Mouse (Mus musculus) hindbrain, embryonic 10.5 days (tissue): ENCODE measurements around the gene Tent5c. TPM values are rescaled to one million over a fixed set of nuclear protein-coding genes. Genes with fewer than 3 reads are reported as not detected.

Experiments used
- DNase-seq: peaks from one replicate; pipeline ENCODE4 v3.0.0-alpha.2; 2017; ENCODE audit warnings: low spot score
- H3K27ac ChIP-seq: fragments of 300-500 bp; sonication (generic); 2 replicates; pipeline ENCODE4 v1.5.1; 2016; ENCODE audit warnings: mild to moderate bottlenecking, moderate library complexity
- H3K27me3 ChIP-seq: fragments of 300-500 bp; sonication (generic); 2 replicates; pipeline ENCODE4 v1.6.1; 2016; ENCODE audit warnings: mild to moderate bottlenecking; ENCODE audit not compliant: poor library complexity, insufficient read depth, severe bottlenecking
- H3K36me3 ChIP-seq: fragments of 300-500 bp; sonication (generic); 2 replicates; pipeline ENCODE4 v1.6.1; 2016; ENCODE audit warnings: mild to moderate bottlenecking, moderate library complexity
- H3K4me1 ChIP-seq: fragments of 300-500 bp; sonication (generic); replicated peaks from 2 replicates; pipeline ENCODE4 v1.6.1; 2016; ENCODE audit warnings: mild to moderate bottlenecking
- H3K4me3 ChIP-seq: fragments of 300-500 bp; sonication (generic); 2 replicates; pipeline ENCODE4 v1.5.1; 2016; ENCODE audit warnings: mild to moderate bottlenecking, moderate library complexity
- H3K9me3 ChIP-seq: fragments of 300-500 bp; sonication (generic); 2 replicates; pipeline ENCODE4 v1.6.1; 2016; ENCODE audit warnings: mild to moderate bottlenecking, moderate library complexity
- WGBS: fragments of 180-500 bp; shearing (Covaris S2); methylation state at CpG from one replicate; pipeline ENCODE4 v1.1.7; 2016; 5-methylcytosine and 5-hydroxymethylcytosine counted together
- polyA plus RNA-seq: library from polyadenylated mRNA; unstranded; fragments of >200 nt; fragmentation: Nextera tagmentation; extraction: Ambion mirVana; gene quantifications from 2 replicates; pipeline ENCODE4 v1.2.1, GENCODE M21; 2016

Gene Tent5c
- polyA plus RNA-seq, 1 experiment from 2014 or later: 2.2 TPM

- no peak overlapping the region for H3K27ac ChIP-seq
- H3K27me3 ChIP-seq: peaks cover 33% of the 10 kb centered on the region
- no peaks in the 10 kb centered on the region for H3K36me3 ChIP-seq
- no peak overlapping the region for H3K4me3 ChIP-seq
- peaks cover 21% of the 10 kb centered on the region for H3K4me1 ChIP-seq
- no peak for DNase-seq
- 67% methylated on average over 7 of the region's 7 CpGs for WGBS
- no peaks in the 10 kb centered on the region for H3K9me3 ChIP-seq
Observed at GRCm38 (mm10) chr3:100482324-100482911, 6.7 kb downstream of the Tent5c start.

GRCm38 (mm10) chr3:100480251-100481005 lies 8.7 kb downstream of the Tent5c start:
- peaks cover 13% of the 10 kb centered on the region for H3K27me3 ChIP-seq
- no peak for DNase-seq
- no peak overlapping the region for H3K4me3 ChIP-seq
- no peak overlapping the region for H3K27ac ChIP-seq
- WGBS: 86% methylated on average over 7 of the region's 7 CpGs
- no peaks in the 10 kb centered on the region for H3K9me3 ChIP-seq
- H3K4me1 ChIP-seq: peaks cover 16% of the 10 kb centered on the region
- H3K36me3 ChIP-seq: no peaks in the 10 kb centered on the region

GRCm38 (mm10) chr3:100474950-100475472 lies 14.1 kb downstream of the Tent5c start:
- 0 out of 2 replicates have a peak, but pooled peaks cover 2% of the 10 kb centered on the region for H3K9me3 ChIP-seq
- 41% methylated on average over 8 of the region's 8 CpGs for WGBS

GRCm38 (mm10) chr3:100474536-100474935 lies 14.6 kb downstream of the Tent5c start:
- Histone ChIP-seq H3K36me3 (peaks cover 6% of the 10 kb centered on the region), H3K9me3 (0 out of 2 replicates have a peak, but pooled peaks cover 2% of the 10 kb centered on the region), H3K4me1 (peaks cover 38% of the 10 kb centered on the region), H3K27ac (peak overlapping the region; percentile 75), H3K4me3 (no peak overlapping the region), H3K27me3 (no peaks in the 10 kb centered on the region)
- DNase-seq: peak; percentile 40
- 35% methylated on average over 7 of the region's 7 CpGs for WGBS

More at GRCm38 (mm10) chr3:100474950-100475472, 14.1 kb downstream of the Tent5c start:
- no peak overlapping the region for H3K4me3 ChIP-seq
- peaks cover 33% of the 10 kb centered on the region for H3K4me1 ChIP-seq
- no peak for DNase-seq
- H3K36me3 ChIP-seq: peaks cover 6% of the 10 kb centered on the region
- H3K27ac ChIP-seq: peak overlapping the region; percentile 75
- H3K27me3 ChIP-seq: no peaks in the 10 kb centered on the region

- peak overlapping the region; percentile 75; the same call in 1 of the 2 replicates for H3K27ac ChIP-seq
- peaks cover 36% of the 10 kb centered on the region for H3K4me1 ChIP-seq
- DNase-seq: no peak
- H3K9me3 ChIP-seq: 0 out of 2 replicates have a peak, but pooled peaks cover 2% of the 10 kb centered on the region
- H3K4me3 ChIP-seq: no peak overlapping the region
- no peaks in the 10 kb centered on the region for H3K27me3 ChIP-seq
- 91% methylated on average over 21 of the region's 21 CpGs for WGBS
- peaks cover 6% of the 10 kb centered on the region for H3K36me3 ChIP-seq
Observed at GRCm38 (mm10) chr3:100473146-100473545, 16.0 kb downstream of the Tent5c start.

GRCm38 (mm10) chr3:100470902-100471301 lies 18.2 kb downstream of the Tent5c start:
- H3K27ac ChIP-seq: no peak overlapping the region
- no peak overlapping the region for H3K4me3 ChIP-seq
- whole genome bisulfite sequencing: 70% methylated on average over 3 of the region's 3 CpGs
- H3K27me3 ChIP-seq: no peaks in the 10 kb centered on the region
- peaks cover 36% of the 10 kb centered on the region for H3K4me1 ChIP-seq
- 0 out of 2 replicates have a peak, but pooled peaks cover 2% of the 10 kb centered on the region for H3K9me3 ChIP-seq
- H3K36me3 ChIP-seq: peaks cover 6% of the 10 kb centered on the region
- no peak for DNase-seq

- WGBS: 83% methylated on average over 3 of the region's 3 CpGs
- H3K9me3 ChIP-seq: 0 out of 2 replicates have a peak, but pooled peaks cover 2% of the 10 kb centered on the region
- peaks cover 31% of the 10 kb centered on the region for H3K4me1 ChIP-seq
- H3K4me3 ChIP-seq: no peak overlapping the region
- no peaks in the 10 kb centered on the region for H3K27me3 ChIP-seq
- H3K36me3 ChIP-seq: peaks cover 6% of the 10 kb centered on the region
- H3K27ac ChIP-seq: no peak overlapping the region
- no peak for DNase-seq
Observed at GRCm38 (mm10) chr3:100470101-100470500, 19.0 kb downstream of the Tent5c start.

GRCm38 (mm10) chr3:100466551-100466950 lies 22.6 kb downstream of the Tent5c start:
- Histone ChIP-seq H3K27ac (no peak overlapping the region), H3K36me3 (no peaks in the 10 kb centered on the region), H3K4me3 (no peak overlapping the region), H3K9me3 (no peaks in the 10 kb centered on the region), H3K27me3 (no peaks in the 10 kb centered on the region), H3K4me1 (peaks cover 33% of the 10 kb centered on the region)
- WGBS: 87% methylated on average over 4 of the region's 4 CpGs
- no peak for DNase-seq

- WGBS: 91% methylated on average over 5 of the region's 5 CpGs
- Histone ChIP-seq H3K36me3 (no peaks in the 10 kb centered on the region), H3K4me1 (peaks cover 26% of the 10 kb centered on the region), H3K27me3 (no peaks in the 10 kb centered on the region), H3K27ac (no peak overlapping the region), H3K4me3 (no peak overlapping the region), H3K9me3 (no peaks in the 10 kb centered on the region)
- DNase-seq: no peak
Observed at GRCm38 (mm10) chr3:100464596-100464995, 24.5 kb downstream of the Tent5c start.

- Histone ChIP-seq H3K36me3 (no peaks in the 10 kb centered on the region), H3K27me3 (no peaks in the 10 kb centered on the region), H3K4me3 (no peak overlapping the region), H3K9me3 (no peaks in the 10 kb centered on the region), H3K27ac (0 out of 2 replicates have a peak overlapping the region, but pooled peaks have one; percentile 70), H3K4me1 (peaks cover 22% of the 10 kb centered on the region)
- no peak for DNase-seq
- WGBS: 67% methylated on average over 2 of the region's 2 CpGs
Observed at GRCm38 (mm10) chr3:100463959-100464265, 25.2 kb downstream of the Tent5c start.

- H3K27me3 ChIP-seq: no peaks in the 10 kb centered on the region
- 25% methylated on average over 12 of the region's 12 CpGs for WGBS
- no peak overlapping the region for H3K4me3 ChIP-seq
- no peaks in the 10 kb centered on the region for H3K36me3 ChIP-seq
- peak; percentile 22 for DNase-seq
- peak overlapping the region; percentile 70 for H3K27ac ChIP-seq
- peaks cover 22% of the 10 kb centered on the region for H3K4me1 ChIP-seq
- no peaks in the 10 kb centered on the region for H3K9me3 ChIP-seq
Observed at GRCm38 (mm10) chr3:100463160-100463958, 25.8 kb downstream of the Tent5c start.

- Histone ChIP-seq H3K4me3 (no peak overlapping the region), H3K27ac (peak overlapping the region; percentile 70), H3K36me3 (no peaks in the 10 kb centered on the region), H3K27me3 (no peaks in the 10 kb centered on the region), H3K4me1 (peaks cover 22% of the 10 kb centered on the region), H3K9me3 (no peaks in the 10 kb centered on the region)
- WGBS: 64% methylated on average over 8 of the region's 8 CpGs
- DNase-seq: peak; percentile 40
Observed at GRCm38 (mm10) chr3:100462235-100463083, 26.7 kb downstream of the Tent5c start.
